Mouse (Mus musculus) embryo, embryonic 11.5 days (tissue): ENCODE measurements around the gene Vmn2r79.
"Not testable (repeated sequence)": the region's sequence is repeated elsewhere in the genome, so short reads cannot be mapped to it uniquely, and the experiment has no call there.

Experiments used
- DNase-seq: peaks from one replicate; pipeline ENCODE4 v3.0.0-alpha.2; 2012; ENCODE audit warnings: low read depth, low spot score

Vmn2r79 gene

GRCm38 (mm10) chr7:86995815-86996214 is at the start of gene Vmn2r79:
Gene Vmn2r79 (plus strand): TSS chr7:86996115.
- DNase-seq, result not testable (repeated sequence)

- no peak for DNase-seq
These were observed 1.2 kb upstream of the Vmn2r79 start for GRCm38 (mm10) chr7:86994700-86995099.

- not testable (repeated sequence) for DNase-seq
These were observed 30.6 kb downstream of the Vmn2r79 start for GRCm38 (mm10) chr7:87026486-87026885.

- DNase-seq, result no peak
These were observed 67.7 kb downstream of the Vmn2r79 start for GRCm38 (mm10) chr7:87063576-87063975.
